8 mouse cellular contexts compared by ENCODE assay signal in genomic region chr1:89323091-89323490, GRCm38 (mm10).
DNase-seq lines count a peak whose midpoint lies in the region; ATAC-seq lines count a peak whose summit lies in the region.

No protein-coding gene starts in this region.

- H3K9ac ChIP-seq in hindbrain, embryonic 14.5 days: no peak overlapping the region
- no peak overlapping the region for H3K9ac ChIP-seq in hindbrain, embryonic 16.5 days (ENCODE audit: low read depth, low read length)

- H3K27ac ChIP-seq in hindbrain, embryonic 14.5 days: no peak overlapping the region
- H3K27ac ChIP-seq in hindbrain, embryonic 16.5 days (ENCODE audit: low read depth, low read length): no peak overlapping the region

- no peaks in the 10 kb centered on the region for H3K9me3 ChIP-seq in hindbrain, embryonic 14.5 days (ENCODE audit: control insufficient read depth, low read length)
- no peaks in the 10 kb centered on the region for H3K9me3 ChIP-seq in hindbrain, embryonic 16.5 days (ENCODE audit: control insufficient read depth, low read length)

- H3K4me3 ChIP-seq in hindbrain, embryonic 14.5 days (replicated peaks; ENCODE audit: low read length): no peak overlapping the region
- no peak overlapping the region for H3K4me3 ChIP-seq in hindbrain, embryonic 16.5 days (ENCODE audit: low read length)

- DNase-seq in hindbrain, embryonic 14.5 days (ENCODE audit: low spot score): peak; percentile 46
- DNase-seq in urinary bladder, postnatal 25 days (ENCODE audit: low spot score): peak; percentile 25
- no peak for DNase-seq in urinary bladder, adult 2 months (ENCODE audit: low spot score)
- DNase-seq in embryo, embryonic 10 days (ENCODE audit: low spot score): peak; percentile 76
- DNase-seq in hindlimb bud, embryonic 11.5 days (ENCODE audit: extremely low spot score, low read depth, low spot score): peak; percentile 3

- H3K27me3 ChIP-seq in hindbrain, embryonic 14.5 days (ENCODE audit: control insufficient read depth, insufficient read depth, low read length): no peaks in the 10 kb centered on the region
- H3K27me3 ChIP-seq in hindbrain, embryonic 16.5 days (replicated peaks; ENCODE audit: control insufficient read depth, insufficient read depth, low read length): no peaks in the 10 kb centered on the region

- whole genome bisulfite sequencing in hindbrain, embryonic 14.5 days: 39% methylated on average over 2 of the region's 2 CpGs
- 39% methylated on average over 2 of the region's 2 CpGs for WGBS in hindbrain, embryonic 16.5 days

- no peak overlapping the region for H3K4me2 ChIP-seq in hindbrain, embryonic 14.5 days (replicated peaks)
- no peak overlapping the region for H3K4me2 ChIP-seq in hindbrain, embryonic 16.5 days (ENCODE audit: low read length)

- no peaks in the 10 kb centered on the region for H3K36me3 ChIP-seq in hindbrain, embryonic 14.5 days (replicated peaks; ENCODE audit: control insufficient read depth, insufficient read depth)
- no peaks in the 10 kb centered on the region for H3K36me3 ChIP-seq in hindbrain, embryonic 16.5 days (ENCODE audit: control insufficient read depth, insufficient read depth, low read length)

- no peak for ATAC-seq in hindbrain, embryonic 14.5 days (ENCODE audit: low FRiP score)
- ATAC-seq in hindbrain, embryonic 16.5 days: no peak
- ATAC-seq in megakaryocyte progenitor cell, adult 5-6 weeks (replicated peaks; ENCODE audit: poor library complexity): peak; percentile 85
- ATAC-seq in erythroid progenitor cell, adult 5-6 weeks (replicated peaks; ENCODE audit: low FRiP score, poor library complexity, severe bottlenecking): no peak

- no peaks in the 10 kb centered on the region for H3K4me1 ChIP-seq in hindbrain, embryonic 14.5 days (replicated peaks; ENCODE audit: control insufficient read depth, insufficient read depth, low read length)
- no peaks in the 10 kb centered on the region for H3K4me1 ChIP-seq in hindbrain, embryonic 16.5 days (ENCODE audit: control insufficient read depth, insufficient read depth, low read depth, low read length)
